Mouse (Mus musculus): ENCODE results near the gene Bola1. TPM values are rescaled to one million over a fixed set of nuclear protein-coding genes. Genes with fewer than 3 reads are reported as not detected.
"Not testable (repeated sequence)": the region's sequence is repeated elsewhere in the genome, so short reads cannot be mapped to it uniquely, and the experiment has no call there.

Bola1 gene
- polyA plus RNA-seq, 1 experiment from 2014 or later = 72.4 TPM

DNA sequence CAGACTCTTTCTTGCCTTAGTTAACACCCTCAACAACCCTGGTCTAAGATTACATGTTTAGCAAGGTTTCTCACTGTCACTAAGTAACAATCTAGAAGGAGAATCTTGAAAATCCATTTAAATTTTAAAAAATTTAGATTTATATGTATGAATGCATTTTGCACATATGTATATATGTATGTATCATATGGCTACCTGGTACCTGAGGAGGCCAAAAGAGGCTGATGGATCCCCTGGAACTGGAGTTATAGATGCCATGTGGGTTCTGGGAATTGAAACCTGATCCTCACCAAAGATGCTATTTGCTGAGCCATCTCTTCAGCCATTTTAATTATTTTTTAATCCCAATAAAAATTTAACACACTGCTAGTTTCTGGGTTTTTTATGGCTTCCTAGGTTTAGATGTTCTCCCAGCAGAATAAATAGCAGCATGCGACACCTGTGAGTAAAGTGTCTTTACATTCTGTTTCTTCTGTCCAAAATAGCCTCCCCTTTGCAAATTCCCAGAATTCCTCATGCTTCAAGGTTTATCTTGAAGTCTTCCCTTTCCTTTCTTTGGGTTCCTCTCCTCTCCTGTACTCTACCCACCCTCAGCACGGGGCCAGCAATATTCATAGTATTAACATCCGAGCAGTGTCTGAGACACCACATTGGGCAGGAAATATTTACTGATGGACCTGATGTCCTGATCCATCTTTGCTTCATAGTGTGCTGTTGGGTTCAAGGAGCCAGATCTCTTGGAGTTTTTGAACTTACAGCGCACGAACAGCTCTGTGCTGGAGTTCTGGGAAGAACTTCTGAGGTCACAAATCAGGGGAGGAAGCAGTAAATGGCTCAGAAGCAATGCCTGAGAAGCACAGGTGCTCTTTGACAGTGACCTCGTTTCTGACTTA is 28.9 kb upstream of the Bola1 start:
- Histone ChIP-seq H3K27ac (no peak overlapping the region), H3K4me1 (replicated peaks; ENCODE audit: control insufficient read depth, insufficient read depth, low read length) (peaks cover 15% of the 10 kb centered on the region; the same call in 1 of the 2 replicates), H3K4me3 (replicated peaks; ENCODE audit: low read length) (no peak overlapping the region), H3K9ac (peak overlapping the region; percentile 40; the same call in 1 of the 2 replicates), H3K9me3 (ENCODE audit: control insufficient read depth, low read length) (no peaks in the 10 kb centered on the region), H3K27me3 (ENCODE audit: control insufficient read depth, insufficient read depth, low read length) (no peaks in the 10 kb centered on the region), H3K4me2 (replicated peaks) (peak overlapping the region; percentile 36), H3K36me3 (replicated peaks; ENCODE audit: control insufficient read depth, insufficient read depth) (no peaks in the 10 kb centered on the region)
- DNase-seq (ENCODE audit: low spot score) (no peak), ATAC-seq (ENCODE audit: low FRiP score) (no peak)
- WGBS = 51% methylated on average over 6 of the region's 6 CpGs

DNA sequence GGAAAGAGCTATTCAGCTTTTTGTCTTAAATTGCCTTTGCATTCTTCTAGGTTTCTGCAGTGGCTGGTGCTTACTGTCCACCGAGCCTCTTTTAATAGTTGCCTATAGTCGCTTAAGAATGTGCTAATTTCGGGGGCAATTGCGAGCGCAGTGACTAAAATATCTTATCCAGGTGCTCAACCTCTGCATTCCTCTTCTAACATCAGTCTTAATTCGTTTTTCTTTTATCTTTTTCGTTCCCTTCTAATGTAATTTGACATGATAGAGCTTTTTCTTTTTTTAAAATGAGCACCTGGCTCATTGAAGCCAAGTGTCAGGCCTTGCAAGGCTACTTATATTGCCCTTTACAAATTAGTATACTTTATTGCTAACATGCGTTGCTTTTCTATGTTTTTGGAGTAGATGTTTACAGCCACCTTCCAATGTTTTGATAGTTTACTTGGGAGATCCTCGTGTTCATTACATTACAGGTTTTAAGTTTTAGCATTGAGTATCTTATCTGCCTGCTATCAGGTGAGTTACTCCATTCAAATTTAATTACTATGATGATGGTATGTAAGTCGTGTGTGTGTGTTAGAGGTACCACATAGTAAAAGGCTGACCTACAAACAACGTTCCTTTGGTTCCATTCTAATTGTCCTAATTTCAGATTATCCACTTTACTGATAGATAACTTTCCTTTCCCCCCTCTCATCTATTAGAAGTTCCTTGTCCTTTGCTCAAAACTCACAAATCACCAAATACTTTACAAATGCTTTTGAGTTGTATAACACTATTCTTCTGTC is 28.0 kb upstream of the Bola1 start:
- H3K27ac ChIP-seq = no peak overlapping the region
- peak overlapping the region; percentile 20 for H3K4me3 ChIP-seq (replicated peaks; ENCODE audit: low read length)
- WGBS = 4% methylated on average over 11 of the region's 11 CpGs
- H3K9me3 ChIP-seq (ENCODE audit: control insufficient read depth, low read length) = no peaks in the 10 kb centered on the region
- DNase-seq (ENCODE audit: low spot score) (no peak), ATAC-seq (ENCODE audit: low FRiP score) (no peak)
- peaks cover 15% of the 10 kb centered on the region; the same call in 1 of the 2 replicates for H3K4me1 ChIP-seq (replicated peaks; ENCODE audit: control insufficient read depth, insufficient read depth, low read length)
- peak overlapping the region; percentile 36 for H3K4me2 ChIP-seq (replicated peaks)
- no peaks in the 10 kb centered on the region for H3K27me3 ChIP-seq (ENCODE audit: control insufficient read depth, insufficient read depth, low read length)
- peak overlapping the region; percentile 40 for H3K9ac ChIP-seq
- no peaks in the 10 kb centered on the region for H3K36me3 ChIP-seq (replicated peaks; ENCODE audit: control insufficient read depth, insufficient read depth)

- WGBS = no CpG with 5 or more reads among the region's 47 CpGs
- not testable (repeated sequence) for H3K36me3 ChIP-seq (replicated peaks; ENCODE audit: control insufficient read depth, insufficient read depth)
Measured at GRCm38 (mm10) chr3:96246427-96246856, 26.9 kb upstream of the Bola1 start, which contains the start of gene Hist2h3c1. Hist2h3c1 (plus strand) TSS chr3:96246685.

DNA sequence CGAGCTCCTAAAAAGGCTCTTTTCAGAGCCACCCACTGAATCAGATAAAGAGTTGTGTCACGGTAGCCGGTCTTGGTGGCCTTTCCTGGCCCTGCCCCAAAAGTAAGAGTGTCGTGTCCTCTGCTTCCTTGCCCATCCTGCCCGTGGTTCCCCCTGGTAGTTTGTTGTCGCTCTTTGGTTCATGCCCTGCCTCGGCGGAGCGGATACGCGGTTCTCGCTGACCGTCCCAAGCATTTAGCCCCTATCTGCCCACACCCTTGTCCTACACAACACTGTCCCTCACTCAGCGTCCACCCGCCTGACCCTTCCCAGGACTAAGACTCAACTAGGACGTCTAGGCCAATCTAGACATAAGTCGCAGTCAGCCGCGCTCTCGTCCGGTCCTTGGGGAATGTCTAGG is 26.5 kb upstream of the Bola1 start:
- not testable (repeated sequence) for DNase-seq (ENCODE audit: low spot score); ATAC-seq (ENCODE audit: low FRiP score); H3K9ac ChIP-seq; H3K36me3 ChIP-seq (replicated peaks; ENCODE audit: control insufficient read depth, insufficient read depth); H3K27me3 ChIP-seq (ENCODE audit: control insufficient read depth, insufficient read depth, low read length); H3K9me3 ChIP-seq (ENCODE audit: control insufficient read depth, low read length)
- peak overlapping the region; percentile 28 for H3K4me3 ChIP-seq (replicated peaks; ENCODE audit: low read length)
- peak overlapping the region; percentile 46 for H3K4me2 ChIP-seq (replicated peaks)
- 0 out of 2 replicates have a peak overlapping the region, but pooled peaks have one; percentile 47 for H3K27ac ChIP-seq
- H3K4me1 ChIP-seq (replicated peaks; ENCODE audit: control insufficient read depth, insufficient read depth, low read length) = peaks cover 15% of the 10 kb centered on the region; the same call in 1 of the 2 replicates
- 0% methylated on average over 10 of the region's 21 CpGs for WGBS

More at GRCm38 (mm10) chr3:96246427-96246856, 26.9 kb upstream of the Bola1 start, which contains the start of gene Hist2h3c1:
- not testable (repeated sequence) for H3K9me3 ChIP-seq (ENCODE audit: control insufficient read depth, low read length); DNase-seq (ENCODE audit: low spot score); H3K27me3 ChIP-seq (ENCODE audit: control insufficient read depth, insufficient read depth, low read length)
- Histone ChIP-seq H3K4me1 (replicated peaks; ENCODE audit: control insufficient read depth, insufficient read depth, low read length) (peaks cover 15% of the 10 kb centered on the region; the same call in 1 of the 2 replicates), H3K9ac (peak within 1 kb of the TSS; percentile 40), H3K4me2 (replicated peaks) (peak within 1 kb of the TSS; percentile 46), H3K27ac (0 out of 2 replicates have a peak within 1 kb of the TSS, but pooled peaks have one; percentile 47), H3K4me3 (replicated peaks; ENCODE audit: low read length) (peak within 1 kb of the TSS; percentile 28)
- ATAC-seq (ENCODE audit: low FRiP score) = peak; percentile 90

DNA sequence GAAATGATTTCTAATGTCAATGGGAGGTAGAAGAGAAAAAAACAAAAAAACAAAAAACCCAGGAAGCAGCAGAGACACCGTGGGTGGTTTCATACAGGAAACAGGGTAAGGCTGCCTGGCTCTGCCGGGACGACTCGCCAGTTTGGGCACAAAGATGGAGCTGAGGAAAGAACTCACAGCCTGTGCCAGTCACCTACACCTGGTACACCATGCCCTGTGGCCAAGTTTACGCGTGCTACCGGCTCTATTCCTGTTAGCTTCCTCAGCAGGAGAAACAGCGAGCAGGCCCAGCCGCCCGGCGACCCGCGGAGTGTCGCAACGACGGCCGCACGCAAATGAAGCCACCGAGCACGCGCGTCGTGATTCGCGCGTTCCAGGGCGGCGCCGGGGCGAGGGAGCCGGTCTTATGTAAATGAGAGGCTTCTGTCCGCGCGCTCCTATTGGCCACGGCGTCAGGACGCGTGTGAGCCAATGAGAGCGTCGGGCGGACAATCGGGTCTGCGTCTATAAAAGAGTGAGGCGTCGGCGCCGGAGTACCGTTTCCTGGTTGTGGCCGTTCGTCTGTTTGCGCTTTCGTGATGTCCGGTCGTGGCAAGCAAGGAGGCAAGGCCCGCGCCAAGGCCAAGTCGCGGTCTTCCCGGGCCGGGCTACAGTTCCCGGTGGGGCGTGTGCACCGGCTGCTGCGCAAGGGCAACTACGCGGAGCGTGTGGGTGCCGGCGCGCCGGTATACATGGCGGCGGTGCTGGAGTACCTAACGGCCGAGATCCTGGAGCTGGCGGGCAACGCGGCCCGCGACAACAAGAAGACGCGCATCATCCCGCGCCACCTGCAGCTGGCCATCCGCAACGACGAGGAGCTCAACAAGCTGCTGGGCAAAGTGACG is 25.7 kb upstream of the Bola1 start, which contains the start of gene Hist2h2aa1:
Hist2h2aa1 (plus strand) TSS at position 495 of the 884 bp plus-strand sequence.
- not testable (repeated sequence) for H3K27me3 ChIP-seq (ENCODE audit: control insufficient read depth, insufficient read depth, low read length); H3K36me3 ChIP-seq (replicated peaks; ENCODE audit: control insufficient read depth, insufficient read depth); H3K9me3 ChIP-seq (ENCODE audit: control insufficient read depth, low read length)
- 1% methylated on average over 31 of the region's 88 CpGs for WGBS
- Histone ChIP-seq H3K4me3 (replicated peaks; ENCODE audit: low read length) (peak within 1 kb of the TSS; percentile 44), H3K4me2 (replicated peaks) (peak within 1 kb of the TSS; percentile 80), H3K4me1 (replicated peaks; ENCODE audit: control insufficient read depth, insufficient read depth, low read length) (peaks cover 19% of the 10 kb centered on the region; the same call in 1 of the 2 replicates), H3K9ac (peak within 1 kb of the TSS; percentile 80), H3K27ac (peak within 1 kb of the TSS; percentile 95)
- ATAC-seq (ENCODE audit: low FRiP score) (peak; percentile 93), DNase-seq (ENCODE audit: low spot score) (peak; percentile 67)

GRCm38 (mm10) chr3:96243921-96244572 is 24.5 kb upstream of the Bola1 start:
- H3K9ac ChIP-seq = peak overlapping the region; percentile 80; the same call in 1 of the 2 replicates
- H3K36me3 ChIP-seq (replicated peaks; ENCODE audit: control insufficient read depth, insufficient read depth) = no peaks in the 10 kb centered on the region
- WGBS = 88% methylated on average over 7 of the region's 7 CpGs
- no peaks in the 10 kb centered on the region for H3K27me3 ChIP-seq (ENCODE audit: control insufficient read depth, insufficient read depth, low read length)
- H3K4me2 ChIP-seq (replicated peaks) = peak overlapping the region; percentile 80
- H3K9me3 ChIP-seq (ENCODE audit: control insufficient read depth, low read length) = no peaks in the 10 kb centered on the region
- no peak for ATAC-seq (ENCODE audit: low FRiP score)
- H3K27ac ChIP-seq = peak overlapping the region; percentile 95
- peaks cover 19% of the 10 kb centered on the region; the same call in 1 of the 2 replicates for H3K4me1 ChIP-seq (replicated peaks; ENCODE audit: control insufficient read depth, insufficient read depth, low read length)
- no peak for DNase-seq (ENCODE audit: low spot score)
- peak overlapping the region; percentile 44 for H3K4me3 ChIP-seq (replicated peaks; ENCODE audit: low read length)

- Histone ChIP-seq H3K4me2 (replicated peaks) (peak overlapping the region; percentile 51), H3K9ac (peak overlapping the region; percentile 52), H3K36me3 (replicated peaks; ENCODE audit: control insufficient read depth, insufficient read depth) (no peaks in the 10 kb centered on the region), H3K27me3 (ENCODE audit: control insufficient read depth, insufficient read depth, low read length) (no peaks in the 10 kb centered on the region), H3K4me1 (replicated peaks; ENCODE audit: control insufficient read depth, insufficient read depth, low read length) (peaks cover 22% of the 10 kb centered on the region), H3K9me3 (ENCODE audit: control insufficient read depth, low read length) (no peaks in the 10 kb centered on the region), H3K27ac (peak overlapping the region; percentile 80), H3K4me3 (replicated peaks; ENCODE audit: low read length) (peak overlapping the region; percentile 25)
- 70% methylated on average over 9 of the region's 9 CpGs for WGBS
- ATAC-seq (ENCODE audit: low FRiP score) (no peak), DNase-seq (ENCODE audit: low spot score) (no peak)
Measured at GRCm38 (mm10) chr3:96240799-96241197, 21.3 kb upstream of the Bola1 start.
